ENCODE assay signal across 1 mouse cellular context in the genomic region with DNA sequence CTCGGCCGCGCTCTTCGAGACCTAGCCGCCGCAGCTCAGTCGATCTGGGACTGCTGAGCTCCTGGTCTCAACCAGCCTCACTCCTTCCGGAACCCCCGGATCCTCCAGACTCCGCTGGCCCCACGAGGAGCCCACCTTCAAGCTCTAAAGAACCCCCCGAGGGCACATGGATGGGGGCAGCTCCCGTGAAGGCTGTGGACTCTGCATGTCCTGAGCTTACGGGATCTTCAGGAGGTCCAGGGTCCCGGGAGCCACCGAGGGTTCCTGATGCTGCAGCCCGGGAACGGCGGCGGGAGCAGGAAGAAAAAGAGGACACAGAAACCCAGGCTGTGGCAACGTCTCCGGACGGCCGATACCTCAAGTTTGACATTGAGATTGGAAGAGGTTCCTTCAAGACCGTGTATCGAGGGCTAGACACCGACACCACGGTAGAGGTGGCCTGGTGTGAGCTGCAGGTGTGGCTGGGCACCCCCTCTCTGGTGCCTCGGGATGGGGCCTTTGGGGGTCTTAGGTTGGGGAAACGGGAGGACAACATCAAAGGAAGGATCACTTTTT.
TF ChIP-seq lines count a peak whose summit lies in the region.

No protein-coding gene starts in this region.

TF ChIP-seq in CH12.LX, 34 proteins besides CTCF, POLR2A, EP300 and RAD21:
- TF ChIP-seq CHD2 (IDR thresholded peaks at IDR 0.05; ENCODE audit: low read length) (no peak), GABPA (IDR thresholded peaks at IDR 0.05; ENCODE audit: insufficient replicate concordance, low read depth, low read length) (no peak), TCF12 (IDR thresholded peaks at IDR 0.05; ENCODE audit: low read depth, low read length) (no peak), USF2 (conservative IDR thresholded peaks at IDR 0.05; ENCODE audit: low read depth, low read length) (no peak)
TF ChIP-seq in CH12.LX: peak in this region for 0.
